Mouse (Mus musculus) adrenal gland, postnatal 36 days (tissue): ENCODE results near the gene Wdr70. TPM values are rescaled to one million over a fixed set of nuclear protein-coding genes. Genes with fewer than 3 reads are reported as not detected.

Experiments used
- DNase-seq, 2 experiments: peaks; one replicate each; pipeline ENCODE4 v3.0.0; 2021; ENCODE audit warnings: mixed read lengths in 1 of 2
- total RNA-seq, 2 experiments: library from RNA; stranded (reverse); gene quantifications; 2 replicates each; pipeline ENCODE4 v1.2.3; 2021

Wdr70 gene
- total RNA-seq, 2 experiments from 2014 or later = 28.0 to 34.8 TPM

DNA sequence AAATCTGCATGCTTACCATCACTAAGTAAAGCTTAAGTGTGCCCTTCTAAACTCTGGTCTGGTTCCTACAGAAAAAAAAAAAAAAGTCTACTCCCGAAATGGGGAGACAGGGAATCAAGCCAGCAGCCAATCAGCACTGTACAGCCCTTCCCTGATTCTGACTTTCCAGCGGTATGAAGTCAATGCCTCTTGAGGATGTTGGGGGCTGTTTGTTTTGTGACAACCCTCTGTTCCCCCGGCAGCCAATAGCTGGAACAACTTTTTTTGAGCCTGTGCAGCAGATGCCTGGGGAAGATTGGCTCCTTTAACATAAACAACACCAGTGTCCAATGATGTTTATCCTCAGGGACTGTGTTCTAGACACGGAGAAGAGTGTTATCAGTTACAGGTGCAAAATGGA is 164.4 kb downstream of the Wdr70 start:
- no peak for DNase-seq

- DNase-seq = peak; percentile 53 to 67
Measured at GRCm38 (mm10) chr15:7934105-7934504, 164.9 kb downstream of the Wdr70 start.

DNA sequence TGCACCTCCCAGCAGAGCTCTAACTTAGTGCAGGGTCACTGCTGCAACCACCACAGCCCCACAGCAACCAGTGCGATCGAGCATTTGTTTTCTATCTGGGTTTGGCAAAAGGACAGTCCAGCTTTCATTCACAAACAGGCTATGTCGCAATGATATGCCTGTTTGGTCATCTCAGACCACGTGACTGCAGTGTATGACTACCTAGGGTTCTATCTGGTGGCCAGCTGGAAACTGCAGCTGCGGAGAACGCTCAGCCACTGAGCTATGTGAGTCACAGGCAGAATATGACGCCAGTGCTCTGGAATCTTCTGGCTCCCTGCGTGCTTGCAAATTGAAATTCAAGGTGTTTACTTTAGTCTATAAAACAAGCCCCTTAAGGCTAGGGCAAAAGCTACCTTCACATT is 167.4 kb downstream of the Wdr70 start:
- DNase-seq = peak; percentile 78 to 83

DNA sequence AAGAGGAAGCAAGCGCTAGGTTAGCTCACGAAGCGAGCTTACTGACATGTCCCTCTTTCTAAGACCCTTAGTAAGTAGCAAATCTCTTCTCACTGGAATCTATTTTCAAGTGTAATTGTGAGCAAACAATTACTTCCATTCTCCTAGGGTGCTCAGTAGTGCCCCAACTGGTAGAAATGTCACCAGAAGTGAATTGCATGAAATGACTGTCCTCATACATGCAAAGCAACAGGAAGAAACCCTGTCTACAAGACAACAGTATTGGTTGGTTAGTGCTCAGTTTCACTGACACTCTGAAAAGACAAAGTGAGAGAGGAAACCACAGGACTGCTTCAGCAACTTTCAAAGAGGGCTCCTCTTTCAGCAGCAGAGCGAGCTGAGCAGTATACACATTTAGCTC is 173.6 kb downstream of the Wdr70 start:
- no peak for DNase-seq

DNA sequence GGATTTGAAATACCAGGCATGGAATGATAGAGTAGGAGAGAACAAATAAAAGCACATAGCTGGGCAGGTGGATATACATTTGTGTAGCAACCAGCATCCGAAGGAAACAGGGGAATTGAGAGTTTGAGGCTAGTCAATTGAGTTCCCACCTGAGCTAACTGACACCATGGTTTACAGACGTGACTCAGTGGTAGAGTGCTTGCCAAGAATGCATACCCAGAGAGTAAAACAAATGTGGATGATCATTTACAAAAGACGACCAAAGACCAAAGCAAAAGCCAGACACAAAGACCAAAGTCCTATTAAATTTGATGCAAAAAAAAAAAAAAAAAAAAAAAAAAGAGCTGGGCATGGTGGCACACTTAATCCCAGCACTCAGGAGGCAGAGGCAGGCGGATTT is 175.7 kb downstream of the Wdr70 start:
- no peak for DNase-seq

DNA sequence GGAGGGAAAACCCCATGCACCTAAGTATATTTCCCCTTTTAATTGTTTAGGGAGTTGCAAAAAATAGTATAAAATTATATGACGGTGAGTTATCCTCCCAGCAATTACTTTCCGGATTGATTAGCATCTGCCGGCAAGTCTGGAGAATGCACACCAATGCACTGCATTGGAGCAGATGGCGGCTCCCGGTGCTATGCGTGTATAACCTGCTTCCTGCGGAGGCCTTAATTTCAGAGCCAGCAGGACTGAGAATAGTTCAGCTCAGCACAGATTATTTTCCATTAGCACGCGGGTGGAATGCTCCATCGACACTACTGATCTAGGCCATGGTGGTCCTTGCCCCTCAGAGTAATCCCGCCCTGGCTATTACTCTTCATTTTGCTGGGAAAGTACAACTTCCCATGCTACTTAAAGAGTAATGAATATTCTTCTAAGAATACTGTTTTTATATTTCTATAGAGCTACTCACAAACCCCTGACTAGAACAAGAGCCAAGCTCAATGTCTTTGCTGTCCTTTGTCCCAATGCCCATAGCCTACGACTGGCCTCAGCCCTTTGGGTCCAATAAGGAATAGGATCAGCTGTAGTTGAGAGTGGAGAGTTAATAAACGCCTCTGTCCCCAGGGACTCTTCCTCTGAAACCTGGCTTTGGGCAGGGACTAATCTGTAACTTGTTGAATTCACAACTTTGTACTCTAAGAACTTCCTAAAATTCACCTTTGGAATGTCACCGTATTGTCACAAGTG is 176.5 kb downstream of the Wdr70 start:
- no peak for DNase-seq

- DNase-seq = no peak
Measured at GRCm38 (mm10) chr15:7921124-7921523, 177.9 kb downstream of the Wdr70 start.

DNA sequence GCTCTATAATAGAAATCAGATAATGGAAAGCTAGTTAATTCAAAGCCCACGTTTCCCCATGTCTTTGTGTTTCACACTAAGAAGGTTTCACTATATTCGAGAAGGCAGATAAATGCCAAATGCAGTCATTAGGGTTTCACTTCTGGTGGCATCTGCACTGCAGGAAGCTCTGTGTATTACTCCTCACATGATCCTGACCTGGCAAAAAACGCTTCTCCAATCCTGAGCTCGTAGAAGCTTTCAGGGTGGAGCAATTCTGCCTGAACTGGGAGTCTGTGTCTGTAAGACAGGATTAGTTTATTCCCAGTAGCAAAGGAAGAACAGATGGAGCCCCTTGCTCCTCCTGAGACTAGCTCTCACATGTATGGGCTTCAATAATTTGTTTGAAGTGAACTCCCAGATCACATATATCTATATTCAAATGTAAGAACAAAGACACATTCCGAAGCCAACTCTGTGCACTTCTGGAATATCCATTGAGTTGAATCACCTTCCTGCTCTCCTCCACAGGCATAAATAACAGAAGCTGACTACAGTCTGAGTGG is 192.4 kb downstream of the Wdr70 start:
- DNase-seq = no peak

DNA sequence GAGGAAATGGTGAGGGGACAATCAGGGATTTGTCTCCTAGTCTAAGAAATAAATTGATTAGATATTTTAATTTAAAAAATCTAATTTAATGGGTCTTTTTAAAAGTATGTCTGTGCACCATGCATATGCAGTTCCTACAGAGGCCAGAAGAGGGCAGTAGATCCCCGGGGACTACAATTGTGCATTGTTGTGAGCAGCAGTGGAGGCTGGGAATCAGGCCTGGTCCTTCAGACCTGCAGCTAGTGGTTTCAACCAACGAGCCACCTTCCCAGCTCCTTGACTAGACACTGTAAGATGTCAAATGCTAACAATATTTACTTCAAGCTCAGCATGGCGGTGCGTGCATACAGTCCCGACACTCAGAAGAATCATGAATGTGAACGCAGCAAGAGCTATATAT is 199.7 kb downstream of the Wdr70 start:
- no peak for DNase-seq

DNA sequence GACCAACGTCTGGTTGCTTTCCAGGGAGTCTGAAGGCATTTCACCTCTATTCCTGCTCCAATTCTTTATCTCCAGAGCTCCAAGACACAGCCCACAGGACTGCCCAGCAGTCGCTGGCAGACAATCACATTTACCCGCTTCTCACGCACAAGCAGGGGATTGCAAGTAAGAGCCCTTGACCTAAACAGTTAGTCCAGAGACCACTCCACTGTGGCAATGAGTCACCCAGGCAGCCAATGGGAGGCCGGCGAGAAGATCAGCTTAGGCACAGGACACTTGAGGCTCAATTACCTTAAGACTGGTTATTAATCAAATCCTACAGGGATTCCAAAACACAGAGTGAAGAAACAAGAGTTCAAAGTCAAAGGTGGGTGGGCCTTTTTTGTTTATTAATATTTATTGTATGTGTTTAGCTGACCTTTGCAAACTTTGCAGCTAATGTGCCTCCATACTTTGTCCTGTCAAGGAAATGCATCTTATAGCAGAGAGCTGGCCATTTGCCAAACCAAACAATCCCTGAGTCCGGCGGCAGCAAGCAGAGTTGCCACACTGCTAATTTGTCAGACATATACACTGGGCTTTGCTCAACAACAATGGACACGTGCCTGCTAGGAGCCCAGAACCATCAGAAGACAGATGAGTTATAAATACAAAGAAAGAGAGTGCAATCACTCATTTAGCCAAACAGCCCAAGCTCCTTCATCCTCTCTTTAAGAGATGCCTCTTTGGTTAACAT is 207.3 kb downstream of the Wdr70 start:
- peak; percentile 3 to 37 for DNase-seq

GRCm38 (mm10) chr15:7890286-7890685 is 208.7 kb downstream of the Wdr70 start:
- DNase-seq = no peak

DNA sequence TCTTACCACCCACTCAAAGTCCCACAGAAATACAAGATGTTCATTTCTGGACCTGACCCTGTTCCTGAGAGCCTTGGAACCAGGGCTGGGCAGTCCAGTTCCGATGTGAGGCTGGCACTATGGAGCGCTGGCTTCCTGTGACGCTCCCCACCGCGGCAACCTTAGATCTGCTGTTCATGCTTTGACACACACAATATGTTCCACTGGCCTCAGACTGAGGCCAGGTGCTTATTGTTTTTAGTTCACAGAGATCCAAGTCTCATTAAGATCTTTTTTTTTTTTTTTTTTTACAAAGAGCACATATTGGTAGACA is 209.7 kb downstream of the Wdr70 start:
- no peak for DNase-seq

- DNase-seq = no peak
Measured at GRCm38 (mm10) chr15:7888617-7889361, 210.2 kb downstream of the Wdr70 start.

GRCm38 (mm10) chr15:7886591-7886990 is 212.4 kb downstream of the Wdr70 start:
- DNase-seq = no peak

GRCm38 (mm10) chr15:7885106-7885505 is 213.9 kb downstream of the Wdr70 start:
- DNase-seq = no peak

DNA sequence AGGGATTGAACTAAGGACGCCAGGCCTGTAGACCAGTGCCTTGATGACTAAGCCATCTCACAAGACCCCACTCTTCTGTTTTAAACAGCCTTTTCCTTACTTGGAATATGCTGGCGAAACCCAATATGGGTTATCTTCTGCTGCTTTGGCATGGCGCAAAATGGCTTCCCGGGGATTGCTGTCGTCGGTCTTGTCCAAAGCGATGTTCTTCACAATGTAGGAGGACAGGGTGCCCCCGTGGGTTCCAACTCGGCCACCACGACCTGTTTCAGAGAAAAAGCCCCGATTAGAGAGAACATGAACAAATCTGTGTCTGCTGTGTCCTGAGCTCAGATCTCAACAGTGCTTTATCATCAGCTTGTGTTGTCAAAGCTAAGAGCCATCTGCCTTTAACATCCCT is 214.8 kb downstream of the Wdr70 start:
- DNase-seq = no peak

DNA sequence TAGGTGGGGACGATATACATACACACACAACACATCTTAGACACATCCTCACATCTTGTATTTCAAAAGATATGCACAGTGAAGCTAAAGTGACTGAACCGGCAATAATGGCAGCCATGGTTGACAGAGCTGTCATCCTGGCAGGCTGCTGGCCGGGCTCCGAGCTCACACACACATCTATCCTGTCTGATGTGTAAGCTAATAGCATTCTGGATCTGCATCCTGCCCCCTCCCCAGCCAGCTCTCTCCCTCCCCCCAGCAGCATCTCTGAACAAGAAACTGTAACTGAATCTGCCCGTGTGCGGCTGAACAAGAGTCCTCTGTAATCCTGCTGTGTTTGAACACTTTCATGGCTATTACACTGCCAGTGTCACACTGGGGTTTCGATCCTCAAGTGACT is 219.1 kb downstream of the Wdr70 start:
- DNase-seq = no peak

GRCm38 (mm10) chr15:7878861-7879260 is 220.1 kb downstream of the Wdr70 start:
- DNase-seq = no peak

- no peak for DNase-seq
Measured at GRCm38 (mm10) chr15:7877560-7878467, 221.2 kb downstream of the Wdr70 start.

DNA sequence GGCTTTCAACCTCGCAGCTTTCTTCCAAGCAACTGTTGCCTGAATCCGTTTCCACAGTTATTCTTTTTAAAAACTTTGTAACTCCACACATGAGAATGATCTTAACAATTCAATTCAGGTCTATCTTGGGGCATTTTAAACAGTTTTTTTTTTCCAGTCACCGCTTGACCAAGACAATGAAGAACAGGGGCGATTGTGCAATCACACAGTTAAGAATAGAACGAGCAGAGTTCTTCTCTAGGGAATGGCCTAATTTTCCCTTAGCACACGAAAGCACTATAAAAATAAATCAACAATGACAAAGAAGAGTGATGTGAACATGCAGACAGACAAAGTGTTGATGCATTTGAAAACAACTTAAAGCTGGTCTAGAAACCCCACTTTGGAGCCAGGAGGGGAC is 223.1 kb downstream of the Wdr70 start:
- DNase-seq = no peak

GRCm38 (mm10) chr15:7872473-7872872 is 226.5 kb downstream of the Wdr70 start:
- no peak for DNase-seq

DNA sequence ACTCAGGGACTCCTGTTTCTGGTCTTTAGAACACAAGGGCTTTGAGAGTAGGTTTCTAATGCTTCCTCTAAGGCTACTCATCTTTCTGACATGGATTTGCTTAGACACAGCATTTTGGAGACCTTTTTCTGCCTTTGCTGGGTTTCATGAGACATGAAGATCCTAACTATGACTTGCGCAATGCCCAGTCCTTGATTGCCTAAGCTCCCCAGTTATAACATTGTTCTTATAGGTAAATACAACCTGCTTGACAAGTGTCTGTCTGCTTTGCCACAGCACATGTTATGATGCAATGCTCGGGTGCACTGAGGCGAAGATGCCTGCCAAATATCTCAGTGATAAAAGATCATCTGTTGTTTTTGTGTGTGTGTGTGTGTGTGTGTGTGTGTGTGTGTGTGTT is 233.7 kb downstream of the Wdr70 start:
- no peak for DNase-seq
